Mouse (Mus musculus) cerebellum, adult 2 months (tissue): ENCODE results near the gene Ttpal. TPM values are rescaled to one million over a fixed set of nuclear protein-coding genes. Genes with fewer than 3 reads are reported as not detected.
"Not testable (repeated sequence)": the region's sequence is repeated elsewhere in the genome, so short reads cannot be mapped to it uniquely, and the experiment has no call there.

Experiments
- DNase-seq, 2 experiments: peaks; one replicate each; pipeline ENCODE4 v3.0.0; 2021
- H3K27ac ChIP-seq: fragments of 200-500 bp; 2 replicates; pipeline ENCODE4 v1.5.1; 2012; ENCODE audit warnings: low read length, control low read depth, inconsistent platforms; ENCODE audit not compliant: insufficient read depth
- H3K27me3 ChIP-seq: fragments of 200-500 bp; 2 replicates; pipeline ENCODE4 v1.6.1; 2012; ENCODE audit warnings: inconsistent platforms, mild to moderate bottlenecking, low read length, moderate library complexity; ENCODE audit not compliant: control insufficient read depth, insufficient read depth
- H3K4me1 ChIP-seq: fragments of 200-500 bp; 2 replicates; pipeline ENCODE4 v1.6.1; 2011; ENCODE audit warnings: low read length; ENCODE audit not compliant: control insufficient read depth, insufficient read depth
- H3K4me3 ChIP-seq: fragments of 200-500 bp; replicated peaks from 2 replicates; pipeline ENCODE3; 2011; ENCODE audit warnings: mild to moderate bottlenecking, low read depth, low read length, control low read depth; ENCODE audit not compliant: insufficient read depth
- CTCF ChIP-seq: fragments of 200-500 bp; IDR thresholded peaks from 2 replicates; pipeline ENCODE4 v1.5.1; 2011; ENCODE audit warnings: low read depth, mild to moderate bottlenecking, control low read depth, low read length, moderate library complexity, borderline replicate concordance; ENCODE audit not compliant: insufficient read depth
- POLR2A ChIP-seq: fragments of 200-500 bp; IDR thresholded peaks from 2 replicates; pipeline ENCODE4 v1.6.1; 2011; ENCODE audit warnings: low read length, control low read depth, borderline replicate concordance; ENCODE audit not compliant: insufficient read depth
- WGBS: fragments of 180-500 bp; shearing (Covaris S2); methylation state at CpG from one replicate; pipeline ENCODE4 v1.1.7; 2018; 5-methylcytosine and 5-hydroxymethylcytosine counted together
- polyA plus RNA-seq: library from polyadenylated mRNA; depleted of rRNA; stranded (reverse); fragments of >200 nt; gene quantifications from 2 replicates; pipeline ENCODE4 v1.2.3, GENCODE M21; 2012

Gene Ttpal
- polyA plus RNA-seq, 1 experiment = 23.7 TPM

GRCm38 (mm10) chr2:163617874-163618273, 15.8 kb downstream of the Ttpal start:
- DNase-seq = no peak
- Histone ChIP-seq H3K4me3 (no peak overlapping the region), H3K27ac (no peak overlapping the region), H3K27me3 (no peaks in the 10 kb centered on the region), H3K4me1 (no peaks in the 10 kb centered on the region)
- 94% methylated on average over 4 of the region's 4 CpGs for WGBS
- no peak for TF ChIP-seq CTCF
- TF ChIP-seq POLR2A = no peak

GRCm38 (mm10) chr2:163620451-163620850, 18.3 kb downstream of the Ttpal start:
- Histone ChIP-seq H3K27me3 (no peaks in the 10 kb centered on the region), H3K4me1 (no peaks in the 10 kb centered on the region), H3K27ac (no peak overlapping the region), H3K4me3 (no peak overlapping the region)
- WGBS = 92% methylated on average over 8 of the region's 8 CpGs
- TF ChIP-seq POLR2A (no peak), CTCF (no peak)
- DNase-seq = no peak

GRCm38 (mm10) chr2:163621401-163621800, 19.3 kb downstream of the Ttpal start:
- not testable (repeated sequence) for H3K27ac ChIP-seq, H3K27me3 ChIP-seq, H3K4me1 ChIP-seq, H3K4me3 ChIP-seq, DNase-seq
- 95% methylated on average over 3 of the region's 3 CpGs for WGBS

- Histone ChIP-seq H3K27ac (no peak overlapping the region), H3K4me3 (no peak overlapping the region), H3K27me3 (no peaks in the 10 kb centered on the region), H3K4me1 (no peaks in the 10 kb centered on the region)
- DNase-seq = no peak
- WGBS = 92% methylated on average over 4 of the region's 4 CpGs
- no peak for TF ChIP-seq CTCF
Measured at GRCm38 (mm10) chr2:163631223-163631622, 29.1 kb downstream of the Ttpal start.

- no peak overlapping the region for H3K4me3 ChIP-seq
- DNase-seq = no peak
- H3K4me1 ChIP-seq = no peaks in the 10 kb centered on the region
- 96% methylated on average over 2 of the region's 2 CpGs for WGBS
- H3K27ac ChIP-seq = no peak overlapping the region
- TF ChIP-seq CTCF = no peak
- TF ChIP-seq POLR2A = no peak
- no peaks in the 10 kb centered on the region for H3K27me3 ChIP-seq
Measured at GRCm38 (mm10) chr2:163631715-163632114, 29.6 kb downstream of the Ttpal start.

- Histone ChIP-seq H3K4me3 (no peak overlapping the region), H3K27ac (no peak overlapping the region), H3K4me1 (peaks cover 12% of the 10 kb centered on the region), H3K27me3 (no peaks in the 10 kb centered on the region)
- TF ChIP-seq POLR2A = no peak
- no peak for TF ChIP-seq CTCF
- 96% methylated on average over 2 of the region's 2 CpGs for WGBS
- DNase-seq = no peak
Measured at GRCm38 (mm10) chr2:163634211-163634610, 32.1 kb downstream of the Ttpal start.

- DNase-seq = no peak
- Histone ChIP-seq H3K27me3 (no peaks in the 10 kb centered on the region), H3K4me1 (peaks cover 14% of the 10 kb centered on the region), H3K27ac (no peak overlapping the region), H3K4me3 (no peak overlapping the region)
- TF ChIP-seq CTCF (no peak), POLR2A (no peak)
- 87% methylated on average over 2 of the region's 2 CpGs for WGBS
Measured at GRCm38 (mm10) chr2:163636057-163636456, 33.9 kb downstream of the Ttpal start.

- peaks cover 15% of the 10 kb centered on the region for H3K4me1 ChIP-seq
- no peak for TF ChIP-seq POLR2A
- TF ChIP-seq CTCF = no peak
- WGBS = 69% methylated on average over 5 of the region's 5 CpGs
Measured at GRCm38 (mm10) chr2:163637655-163638266, 35.6 kb downstream of the Ttpal start.

GRCm38 (mm10) chr2:163640493-163640892, 38.4 kb downstream of the Ttpal start:
- DNase-seq = no peak
- WGBS = 49% methylated on average over 3 of the region's 3 CpGs
- no peak overlapping the region for H3K27ac ChIP-seq
- peaks cover 15% of the 10 kb centered on the region for H3K4me1 ChIP-seq
- H3K4me3 ChIP-seq = no peak overlapping the region
- no peaks in the 10 kb centered on the region for H3K27me3 ChIP-seq
- TF ChIP-seq POLR2A (no peak), CTCF (no peak)

More at GRCm38 (mm10) chr2:163637655-163638266, 35.6 kb downstream of the Ttpal start:
- no peak for DNase-seq
- Histone ChIP-seq H3K27me3 (no peaks in the 10 kb centered on the region), H3K27ac (no peak overlapping the region), H3K4me3 (no peak overlapping the region)
